Mouse (Mus musculus) cerebral cortex, adult 2 months (tissue): Measurements from ENCODE around the gene Coq8a.

ENCODE experiments used
- WGBS: fragments of 180-500 bp; shearing (Covaris S2); methylation state at CpG from one replicate; pipeline ENCODE4 v1.1.7; 2018; 5-methylcytosine and 5-hydroxymethylcytosine counted together

The Coq8a gene

GRCm38 (mm10) chr1:180198959-180199714 lies at the start of gene Coq8a:
Coq8a (minus strand) TSS chr1:180199602.
- WGBS: 68% methylated on average over 4 of the region's 4 CpGs

GRCm38 (mm10) chr1:180248593-180249146 lies 49.3 kb upstream of the Coq8a start:
- 84% methylated on average over 7 of the region's 7 CpGs for WGBS

- WGBS: 91% methylated on average over 7 of the region's 7 CpGs
Measured at GRCm38 (mm10) chr1:180247901-180248300, 48.5 kb upstream of the Coq8a start.

GRCm38 (mm10) chr1:180245741-180246507 lies 46.5 kb upstream of the Coq8a start:
- 93% methylated on average over 13 of the region's 13 CpGs for WGBS

GRCm38 (mm10) chr1:180231729-180232128 lies 32.3 kb upstream of the Coq8a start:
- WGBS: 79% methylated on average over 3 of the region's 3 CpGs

GRCm38 (mm10) chr1:180230580-180230979 lies 31.2 kb upstream of the Coq8a start:
- 44% methylated on average over 2 of the region's 2 CpGs for WGBS

- 92% methylated on average over 7 of the region's 7 CpGs for WGBS
Measured at GRCm38 (mm10) chr1:180229906-180230305, 30.5 kb upstream of the Coq8a start.

- WGBS: 84% methylated on average over 12 of the region's 12 CpGs
Measured at GRCm38 (mm10) chr1:180228854-180229253, 29.5 kb upstream of the Coq8a start.

GRCm38 (mm10) chr1:180226766-180227165 lies 27.4 kb upstream of the Coq8a start:
- 88% methylated on average over 3 of the region's 3 CpGs for WGBS

- WGBS: 27% methylated on average over 12 of the region's 12 CpGs
Measured at GRCm38 (mm10) chr1:180226221-180226713, 26.9 kb upstream of the Coq8a start.

- WGBS: 20% methylated on average over 21 of the region's 21 CpGs
Measured at GRCm38 (mm10) chr1:180225500-180226220, 26.3 kb upstream of the Coq8a start.

- 85% methylated on average over 1 of the region's 1 CpGs for WGBS
Measured at GRCm38 (mm10) chr1:180222007-180222406, 22.6 kb upstream of the Coq8a start.

- WGBS: 93% methylated on average over 19 of the region's 19 CpGs
Measured at GRCm38 (mm10) chr1:180220791-180221542, 21.6 kb upstream of the Coq8a start.

- 75% methylated on average over 5 of the region's 5 CpGs for WGBS
Measured at GRCm38 (mm10) chr1:180216541-180217276, 17.3 kb upstream of the Coq8a start.

GRCm38 (mm10) chr1:180215044-180215443 lies 15.6 kb upstream of the Coq8a start:
- WGBS: 29% methylated on average over 4 of the region's 4 CpGs

- WGBS: 96% methylated on average over 5 of the region's 5 CpGs
Measured at GRCm38 (mm10) chr1:180212911-180213310, 13.5 kb upstream of the Coq8a start.

GRCm38 (mm10) chr1:180210781-180211271 lies 11.4 kb upstream of the Coq8a start:
- 82% methylated on average over 9 of the region's 9 CpGs for WGBS

GRCm38 (mm10) chr1:180210031-180210432 lies 10.6 kb upstream of the Coq8a start:
- 77% methylated on average over 4 of the region's 4 CpGs for WGBS

- WGBS: 76% methylated on average over 3 of the region's 3 CpGs
Measured at GRCm38 (mm10) chr1:180208370-180208769, 9.0 kb upstream of the Coq8a start.

- 81% methylated on average over 5 of the region's 5 CpGs for WGBS
Measured at GRCm38 (mm10) chr1:180200722-180201121, 1.3 kb upstream of the Coq8a start.
